Mouse (Mus musculus): ENCODE results near the gene Slc25a23. TPM values are rescaled to one million over a fixed set of nuclear protein-coding genes. Genes with fewer than 3 reads are reported as not detected.

Gene Slc25a23
- 2.4 and 2.9 TPM in 2 replicates for polyA plus RNA-seq (2015; fragmentation: Nextera tagmentation; extraction: Ambion mirVana)

- Histone ChIP-seq H3K4me1 (replicated peaks) (peaks cover 41% of the 10 kb centered on the region), H3K9ac (peak within 1 kb of the TSS; percentile 73), H3K9me3 (replicated peaks) (no peaks in the 10 kb centered on the region), H3K36me3 (peaks cover 5% of the 10 kb centered on the region; the same call in 1 of the 2 replicates), H3K27ac (peak within 1 kb of the TSS; percentile 58), H3K27me3 (peaks cover 70% of the 10 kb centered on the region), H3K4me2 (peak within 1 kb of the TSS; percentile 84), H3K4me3 (replicated peaks) (peak within 1 kb of the TSS; percentile 69)
- under 1% methylated on average over 40 of the region's 45 CpGs for WGBS (ENCODE audit: insufficient replicate concordance)
- no peak for DNase-seq
- peak; percentile 6; the same call in 1 of the 2 replicates for ATAC-seq (ENCODE audit: low read depth)
These were observed at the start of gene Slc25a23 for GRCm38 (mm10) chr17:57059486-57059977. Slc25a23 (minus strand) TSS chr17:57059863.

GRCm38 (mm10) chr17:57108666-57109171 lies 49.1 kb upstream of the Slc25a23 start:
- Histone ChIP-seq H3K27me3 (peaks cover 32% of the 10 kb centered on the region), H3K9me3 (replicated peaks) (no peaks in the 10 kb centered on the region), H3K36me3 (no peaks in the 10 kb centered on the region), H3K4me1 (replicated peaks) (peaks cover 18% of the 10 kb centered on the region), H3K9ac (no peak overlapping the region), H3K27ac (no peak overlapping the region), H3K4me2 (no peak overlapping the region), H3K4me3 (replicated peaks) (no peak overlapping the region)
- no peak for DNase-seq
- no peak for ATAC-seq (ENCODE audit: low read depth)
- 36% methylated on average over 5 of the region's 5 CpGs for WGBS (ENCODE audit: insufficient replicate concordance)

GRCm38 (mm10) chr17:57108040-57108665 lies 48.5 kb upstream of the Slc25a23 start:
- no peaks in the 10 kb centered on the region for H3K36me3 ChIP-seq
- no peak overlapping the region for H3K9ac ChIP-seq
- H3K4me1 ChIP-seq (replicated peaks), result peaks cover 18% of the 10 kb centered on the region
- H3K9me3 ChIP-seq (replicated peaks), result no peaks in the 10 kb centered on the region
- H3K27ac ChIP-seq, result no peak overlapping the region
- ATAC-seq (ENCODE audit: low read depth) (no peak), DNase-seq (no peak)
- H3K4me2 ChIP-seq, result no peak overlapping the region
- WGBS (ENCODE audit: insufficient replicate concordance), result 64% methylated on average over 7 of the region's 7 CpGs
- H3K4me3 ChIP-seq (replicated peaks), result no peak overlapping the region
- peaks cover 34% of the 10 kb centered on the region for H3K27me3 ChIP-seq

- Histone ChIP-seq H3K9ac (no peak overlapping the region), H3K4me3 (replicated peaks) (no peak overlapping the region), H3K36me3 (no peaks in the 10 kb centered on the region), H3K4me1 (replicated peaks) (peaks cover 18% of the 10 kb centered on the region), H3K27me3 (peaks cover 34% of the 10 kb centered on the region), H3K27ac (no peak overlapping the region), H3K9me3 (replicated peaks) (no peaks in the 10 kb centered on the region), H3K4me2 (no peak overlapping the region)
- WGBS (ENCODE audit: insufficient replicate concordance), result 57% methylated on average over 5 of the region's 5 CpGs
- ATAC-seq (ENCODE audit: low read depth), result no peak
- DNase-seq, result no peak
These were observed 47.4 kb upstream of the Slc25a23 start for GRCm38 (mm10) chr17:57107064-57107463.

DNA sequence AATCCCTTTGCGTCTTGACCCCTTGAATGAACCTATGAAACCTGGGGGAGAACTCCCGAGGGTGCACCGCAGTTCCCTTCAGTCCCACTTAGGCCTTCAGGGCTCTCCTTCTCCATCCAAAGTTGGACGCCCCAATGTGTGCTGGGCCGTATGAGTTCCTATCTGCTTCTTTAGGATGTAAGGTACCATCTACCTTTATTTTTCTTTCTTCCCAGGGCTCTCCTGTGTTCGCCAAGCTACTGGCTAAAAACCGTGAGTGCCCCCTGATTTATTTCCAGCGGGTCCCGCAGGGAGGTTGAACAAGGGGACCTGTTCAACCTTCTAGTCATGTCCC lies 46.3 kb upstream of the Slc25a23 start:
- no peak overlapping the region for H3K27ac ChIP-seq
- no peak for DNase-seq
- WGBS (ENCODE audit: insufficient replicate concordance), result 23% methylated on average over 9 of the region's 9 CpGs

GRCm38 (mm10) chr17:57105181-57106034 lies 45.7 kb upstream of the Slc25a23 start, which contains the start of gene Tnfsf9:
Tnfsf9 (plus strand) TSS chr17:57105325.
- no peaks in the 10 kb centered on the region for H3K9me3 ChIP-seq (replicated peaks)
- H3K4me1 ChIP-seq (replicated peaks), result peaks cover 18% of the 10 kb centered on the region
- H3K9ac ChIP-seq, result peak within 1 kb of the TSS; percentile 62
- DNase-seq (no peak), ATAC-seq (ENCODE audit: low read depth) (peak; percentile 42)
- peak within 1 kb of the TSS; percentile 75 for H3K4me2 ChIP-seq
- under 1% methylated on average over 58 of the region's 61 CpGs for WGBS (ENCODE audit: insufficient replicate concordance)
- no peak within 1 kb of the TSS for H3K27ac ChIP-seq
- H3K36me3 ChIP-seq, result no peaks in the 10 kb centered on the region
- H3K27me3 ChIP-seq, result peaks cover 34% of the 10 kb centered on the region
- H3K4me3 ChIP-seq (replicated peaks), result peak within 1 kb of the TSS; percentile 57

More for the DNA sequence above, 46.3 kb upstream of the Slc25a23 start:
- H3K4me2 ChIP-seq, result peak overlapping the region; percentile 75
- no peak for ATAC-seq (ENCODE audit: low read depth)
- no peaks in the 10 kb centered on the region for H3K36me3 ChIP-seq
- H3K4me3 ChIP-seq (replicated peaks), result peak overlapping the region; percentile 57; the same call in 1 of the 2 replicates
- H3K9ac ChIP-seq, result no peak overlapping the region
- no peaks in the 10 kb centered on the region for H3K9me3 ChIP-seq (replicated peaks)
- H3K27me3 ChIP-seq, result peaks cover 34% of the 10 kb centered on the region
- peaks cover 18% of the 10 kb centered on the region for H3K4me1 ChIP-seq (replicated peaks)

- Histone ChIP-seq H3K9me3 (replicated peaks) (no peaks in the 10 kb centered on the region), H3K36me3 (no peaks in the 10 kb centered on the region), H3K9ac (0 out of 2 replicates have a peak overlapping the region, but pooled peaks have one; percentile 26), H3K27me3 (peaks cover 34% of the 10 kb centered on the region), H3K4me3 (replicated peaks) (peak overlapping the region; percentile 57; the same call in 1 of the 2 replicates), H3K4me2 (peak overlapping the region; percentile 75), H3K27ac (no peak overlapping the region), H3K4me1 (replicated peaks) (peaks cover 22% of the 10 kb centered on the region)
- ATAC-seq (ENCODE audit: low read depth), result no peak
- 29% methylated on average over 4 of the region's 4 CpGs for WGBS (ENCODE audit: insufficient replicate concordance)
- DNase-seq, result no peak
These were observed 44.8 kb upstream of the Slc25a23 start for GRCm38 (mm10) chr17:57104496-57104895.

DNA sequence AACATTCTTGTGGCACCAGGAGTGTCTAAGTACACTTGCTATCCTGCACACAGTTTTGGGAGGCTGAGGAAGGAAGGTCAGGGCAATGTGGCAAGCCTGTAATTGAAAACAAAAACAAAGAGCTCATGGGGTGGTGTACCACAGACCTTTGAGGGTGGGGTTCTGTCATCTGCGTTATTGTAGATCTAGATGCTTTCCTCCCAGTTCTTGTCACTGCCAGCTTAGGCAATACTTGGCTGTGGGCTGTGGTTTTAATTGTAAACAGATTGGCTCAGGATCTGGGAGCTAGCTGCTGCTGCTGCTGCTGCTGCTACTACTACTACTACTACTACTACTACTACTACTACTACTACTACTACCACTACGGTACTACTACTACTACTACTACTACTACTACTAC lies 42.6 kb upstream of the Slc25a23 start:
- Histone ChIP-seq H3K36me3 (no peaks in the 10 kb centered on the region), H3K27me3 (peaks cover 34% of the 10 kb centered on the region), H3K4me3 (replicated peaks) (no peak overlapping the region), H3K9ac (no peak overlapping the region), H3K9me3 (replicated peaks) (no peaks in the 10 kb centered on the region), H3K4me2 (no peak overlapping the region), H3K4me1 (replicated peaks) (peaks cover 26% of the 10 kb centered on the region), H3K27ac (no peak overlapping the region)
- WGBS (ENCODE audit: insufficient replicate concordance), result 57% methylated on average over 2 of the region's 2 CpGs
- DNase-seq (no peak), ATAC-seq (ENCODE audit: low read depth) (no peak)

DNA sequence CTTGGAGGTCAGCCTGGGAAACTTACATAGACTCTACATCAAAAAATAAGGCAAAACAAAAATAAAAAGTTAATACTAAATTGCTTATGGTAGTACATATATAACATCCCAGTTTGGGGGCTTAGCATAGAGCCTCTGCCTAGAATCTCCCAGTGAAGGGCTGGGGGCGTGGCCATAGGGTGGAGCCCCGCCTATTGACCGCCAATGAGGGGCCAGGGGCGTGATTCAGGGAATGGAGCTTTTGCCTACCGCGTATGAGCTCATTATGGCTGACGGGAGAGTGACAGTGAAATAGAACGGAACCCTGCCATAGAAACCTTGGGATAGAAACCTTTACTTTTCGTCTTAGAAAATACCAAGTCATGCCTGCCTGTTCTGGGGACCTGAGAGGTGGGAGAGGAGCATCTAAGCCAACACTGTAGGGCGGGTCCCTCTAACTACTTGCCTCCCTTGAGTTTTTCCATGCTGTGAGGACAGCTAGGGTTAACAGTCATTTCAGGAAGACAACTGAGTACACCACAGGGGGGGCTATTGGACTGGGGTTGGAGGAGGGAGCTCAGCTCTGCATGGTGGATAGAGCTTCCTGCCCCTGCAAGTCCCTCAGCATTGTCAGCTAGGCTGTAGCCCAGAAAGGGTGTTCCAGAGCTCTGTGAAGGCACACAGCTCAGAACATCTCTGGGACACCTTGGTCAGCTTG lies 40.1 kb upstream of the Slc25a23 start:
- Histone ChIP-seq H3K4me2 (peak overlapping the region; percentile 37), H3K9ac (no peak overlapping the region), H3K9me3 (replicated peaks) (no peaks in the 10 kb centered on the region), H3K4me1 (replicated peaks) (peaks cover 24% of the 10 kb centered on the region), H3K27me3 (peaks cover 12% of the 10 kb centered on the region), H3K4me3 (replicated peaks) (no peak overlapping the region; the same call in 1 of the 2 replicates), H3K36me3 (no peaks in the 10 kb centered on the region), H3K27ac (no peak overlapping the region)
- DNase-seq, result peak; percentile 65
- ATAC-seq (ENCODE audit: low read depth), result peak; percentile 68
- WGBS (ENCODE audit: insufficient replicate concordance), result 5% methylated on average over 10 of the region's 10 CpGs

DNA sequence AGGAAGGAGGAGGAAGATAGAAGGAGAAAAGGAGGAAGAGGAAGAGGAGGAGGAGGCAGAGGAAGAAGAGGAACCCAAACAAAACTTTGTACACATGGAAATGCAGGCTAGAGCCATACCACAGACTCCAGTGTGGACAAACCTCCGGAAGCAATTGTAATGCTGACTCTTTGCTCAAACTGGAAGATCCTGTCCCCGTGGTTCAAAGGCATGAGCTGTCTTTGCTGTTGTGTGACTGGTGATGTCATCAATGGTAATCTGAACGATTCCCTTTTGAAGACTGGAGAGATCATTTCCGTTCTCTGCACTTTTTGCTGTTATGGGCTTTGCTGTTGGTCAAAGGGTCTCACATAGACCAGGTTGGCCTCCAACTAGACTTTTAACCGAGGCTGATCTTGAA lies 38.7 kb upstream of the Slc25a23 start:
- ATAC-seq (ENCODE audit: low read depth), result no peak
- DNase-seq, result no peak
- 54% methylated on average over 5 of the region's 5 CpGs for WGBS (ENCODE audit: insufficient replicate concordance)
- Histone ChIP-seq H3K27me3 (no peaks in the 10 kb centered on the region; the same call in 1 of the 2 replicates), H3K4me3 (replicated peaks) (no peak overlapping the region), H3K4me2 (no peak overlapping the region), H3K27ac (no peak overlapping the region), H3K4me1 (replicated peaks) (peaks cover 18% of the 10 kb centered on the region), H3K9me3 (replicated peaks) (no peaks in the 10 kb centered on the region), H3K9ac (no peak overlapping the region), H3K36me3 (no peaks in the 10 kb centered on the region)

DNA sequence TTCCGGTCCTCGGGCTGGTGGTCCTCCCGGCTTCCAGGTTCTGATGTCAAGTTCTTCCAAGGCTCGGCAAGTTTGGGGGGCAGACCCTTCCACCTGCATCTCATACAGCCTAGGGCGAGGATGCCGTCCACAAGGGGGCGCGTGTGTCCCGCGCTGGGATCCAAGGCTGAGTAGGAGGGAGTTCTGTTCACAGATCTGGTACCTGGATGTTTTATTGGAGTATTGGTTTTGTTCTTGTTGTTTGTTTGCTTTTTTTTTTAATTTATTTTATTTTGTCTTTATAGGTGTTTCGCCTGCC lies 36.9 kb upstream of the Slc25a23 start:
- Histone ChIP-seq H3K4me2 (peak overlapping the region; percentile 36), H3K4me1 (replicated peaks) (peaks cover 18% of the 10 kb centered on the region), H3K9ac (no peak overlapping the region), H3K4me3 (replicated peaks) (peak overlapping the region; percentile 12; the same call in 1 of the 2 replicates), H3K9me3 (replicated peaks) (no peaks in the 10 kb centered on the region), H3K27me3 (no peaks in the 10 kb centered on the region), H3K36me3 (no peaks in the 10 kb centered on the region), H3K27ac (no peak overlapping the region)
- DNase-seq (peak; percentile 63), ATAC-seq (ENCODE audit: low read depth) (peak; percentile 71)
- WGBS (ENCODE audit: insufficient replicate concordance), result 0% methylated on average over 11 of the region's 11 CpGs
